Comparison of ENCODE assay signal across 8 mouse cellular contexts in genomic region chr17:83955058-83955697, GRCm38 (mm10).
A peak's percentile ranks its signal among the peaks of the same experiment; 100 is the strongest.
DNase-seq lines count a peak whose midpoint lies in the region; ATAC-seq and TF ChIP-seq lines count a peak whose summit lies in the region.

No protein-coding gene starts in this region.

- no peak for TF ChIP-seq CTCF in ES-Bruce4 (IDR thresholded peaks at IDR 0.05; ENCODE audit: low read depth, low read length)

- TF ChIP-seq POLR2A in ES-Bruce4 (IDR thresholded peaks at IDR 0.05; ENCODE audit: insufficient read depth, low read length) = no peak

- no peak overlapping the region for H3K9ac ChIP-seq in ES-Bruce4 (ENCODE audit: low read depth, poor library complexity, severe bottlenecking)
- H3K9ac ChIP-seq in hindbrain, embryonic 16.5 days (ENCODE audit: low read depth, low read length) = no peak overlapping the region; the same call in 1 of the 2 replicates
- H3K9ac ChIP-seq in liver, embryonic 12.5 days = no peak overlapping the region; the same call in 1 of the 2 replicates

- DNase-seq in right cerebral cortex, adult 18-20 months = no peak
- DNase-seq in retina, postnatal 1 day = no peak
- no peak for DNase-seq in cerebellum, adult 18-20 months

- ATAC-seq in hindbrain, embryonic 16.5 days = peak; percentile 10; the same call in 1 of the 2 replicates
- no peak for ATAC-seq in liver, embryonic 12.5 days
- ATAC-seq in frontal cortex, adult (ENCODE audit: low TSS enrichment) = no peak; the same call in 1 of the 2 replicates

- H3K27me3 ChIP-seq in ES-Bruce4 (ENCODE audit: control insufficient read depth, insufficient read depth, low read length, poor library complexity, severe bottlenecking) = no peaks in the 10 kb centered on the region
- H3K27me3 ChIP-seq in hindbrain, embryonic 16.5 days (replicated peaks; ENCODE audit: control insufficient read depth, insufficient read depth, low read length) = no peaks in the 10 kb centered on the region; the same call in none of the 2 replicates
- H3K27me3 ChIP-seq in liver, embryonic 12.5 days (replicated peaks) = no peaks in the 10 kb centered on the region

- no peak overlapping the region; the same call in 1 of the 2 replicates for H3K27ac ChIP-seq in ES-Bruce4 (ENCODE audit: insufficient read depth, low read length)
- H3K27ac ChIP-seq in brown adipose tissue, adult 24 weeks (replicated peaks; ENCODE audit: low read depth, low read length) = peak overlapping the region; percentile 98
- H3K27ac ChIP-seq in hindbrain, embryonic 16.5 days (ENCODE audit: low read depth, low read length) = peak overlapping the region; percentile 60
- H3K27ac ChIP-seq in liver, embryonic 12.5 days = peak overlapping the region; percentile 81

- H3K4me3 ChIP-seq in ES-Bruce4 (ENCODE audit: low read depth, low read length) = no peak overlapping the region
- H3K4me3 ChIP-seq in brown adipose tissue, adult 24 weeks (ENCODE audit: insufficient read depth, low read depth, low read length) = no peak overlapping the region
- no peak overlapping the region for H3K4me3 ChIP-seq in hindbrain, embryonic 16.5 days (ENCODE audit: low read length)
- H3K4me3 ChIP-seq in liver, embryonic 12.5 days = no peak overlapping the region

- H3K36me3 ChIP-seq in ES-Bruce4 (ENCODE audit: control insufficient read depth, insufficient read depth, low read length, poor library complexity, severe bottlenecking) = no peaks in the 10 kb centered on the region
- no peaks in the 10 kb centered on the region for H3K36me3 ChIP-seq in hindbrain, embryonic 16.5 days (ENCODE audit: control insufficient read depth, insufficient read depth, low read length)
- no peaks in the 10 kb centered on the region for H3K36me3 ChIP-seq in liver, embryonic 12.5 days

- H3K4me2 ChIP-seq in hindbrain, embryonic 16.5 days (ENCODE audit: low read length) = no peak overlapping the region
- H3K4me2 ChIP-seq in liver, embryonic 12.5 days = peak overlapping the region; percentile 61

- TF ChIP-seq EP300 in ES-Bruce4 (IDR thresholded peaks at IDR 0.05; ENCODE audit: insufficient read depth, low read depth, low read length) = peak; percentile 93

- H3K9me3 ChIP-seq in ES-Bruce4 (replicated peaks; ENCODE audit: control insufficient read depth, insufficient read depth, low read length, poor library complexity, severe bottlenecking) = no peaks in the 10 kb centered on the region
- H3K9me3 ChIP-seq in hindbrain, embryonic 16.5 days (ENCODE audit: control insufficient read depth, low read length) = no peaks in the 10 kb centered on the region
- no peaks in the 10 kb centered on the region for H3K9me3 ChIP-seq in liver, embryonic 12.5 days (replicated peaks)

- peaks cover 22% of the 10 kb centered on the region for H3K4me1 ChIP-seq in ES-Bruce4 (ENCODE audit: control insufficient read depth, insufficient read depth, low read length)
- peaks cover 54% of the 10 kb centered on the region for H3K4me1 ChIP-seq in brown adipose tissue, adult 24 weeks (ENCODE audit: control insufficient read depth, insufficient read depth, insufficient read length, low read length)
- peaks cover 21% of the 10 kb centered on the region for H3K4me1 ChIP-seq in hindbrain, embryonic 16.5 days (ENCODE audit: control insufficient read depth, insufficient read depth, low read depth, low read length)
- peaks cover 68% of the 10 kb centered on the region for H3K4me1 ChIP-seq in liver, embryonic 12.5 days

- 54% methylated on average over 10 of the region's 10 CpGs for WGBS in hindbrain, embryonic 16.5 days
- WGBS in liver, embryonic 12.5 days (ENCODE audit: insufficient replicate concordance) = 60% methylated on average over 10 of the region's 10 CpGs
